Mouse (Mus musculus): ENCODE measurements around the gene Pcif1. TPM values are rescaled to one million over a fixed set of nuclear protein-coding genes. Genes with fewer than 3 reads are reported as not detected.
"Not testable (repeated sequence)": the region's sequence is repeated elsewhere in the genome, so short reads cannot be mapped to it uniquely, and the experiment has no call there.

Gene Pcif1
- polyA plus RNA-seq, 1 experiment from 2014 or later = 67.5 TPM

DNA sequence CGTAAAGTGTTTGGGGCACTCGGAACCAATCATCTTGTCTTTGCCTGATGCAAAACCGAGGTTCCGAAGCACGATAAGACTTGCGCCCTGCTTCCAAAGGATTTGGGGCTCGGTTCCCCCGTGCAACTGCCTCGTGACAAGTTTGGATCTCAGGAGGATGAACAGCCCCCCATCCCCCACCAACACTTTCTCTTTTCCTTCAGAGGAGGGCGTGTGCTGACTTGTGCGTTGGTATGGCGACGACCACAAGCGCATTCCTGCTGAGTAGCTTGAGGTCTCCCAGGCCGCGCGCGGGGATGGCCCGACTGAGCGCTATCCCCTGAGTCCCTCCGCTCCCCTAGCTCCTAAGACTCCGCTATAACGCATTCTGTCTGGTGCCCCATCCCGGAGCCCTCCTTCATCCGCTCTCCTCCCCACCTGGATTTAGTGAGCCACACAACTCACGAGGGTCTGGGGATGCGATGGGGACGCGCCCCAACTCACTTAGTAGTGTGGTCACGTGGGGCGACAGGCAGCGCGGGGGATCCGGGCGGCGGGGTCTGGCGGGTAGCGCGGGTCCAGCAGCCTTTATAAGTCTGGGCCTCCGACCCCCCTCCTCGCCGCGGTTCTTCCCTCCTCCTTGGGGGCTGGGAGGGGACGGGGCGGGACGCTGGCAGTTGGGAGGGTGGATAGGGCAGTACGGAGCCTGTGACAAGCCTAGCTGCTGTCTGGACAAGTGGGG lies 21.8 kb upstream of the Pcif1 start, which contains the start of gene Pltp:
Gene Pltp, minus strand, starts transcription at position 611 of the 721 bp plus-strand sequence.
- H3K9ac ChIP-seq = peak within 1 kb of the TSS; percentile 37
- peak; percentile 46; the same call in 1 of the 2 replicates for ATAC-seq (ENCODE audit: insufficient number of reproducible peaks, low FRiP score, low TSS enrichment, low read depth)
- peaks cover 31% of the 10 kb centered on the region for H3K4me1 ChIP-seq
- no peaks in the 10 kb centered on the region for H3K9me3 ChIP-seq
- peaks cover 53% of the 10 kb centered on the region for H3K27me3 ChIP-seq
- peak within 1 kb of the TSS; percentile 52 for H3K4me3 ChIP-seq
- no peaks in the 10 kb centered on the region for H3K36me3 ChIP-seq
- peak within 1 kb of the TSS; percentile 43 for H3K27ac ChIP-seq
- WGBS = under 1% methylated on average over 47 of the region's 47 CpGs
- H3K4me2 ChIP-seq = peak within 1 kb of the TSS; percentile 98

DNA sequence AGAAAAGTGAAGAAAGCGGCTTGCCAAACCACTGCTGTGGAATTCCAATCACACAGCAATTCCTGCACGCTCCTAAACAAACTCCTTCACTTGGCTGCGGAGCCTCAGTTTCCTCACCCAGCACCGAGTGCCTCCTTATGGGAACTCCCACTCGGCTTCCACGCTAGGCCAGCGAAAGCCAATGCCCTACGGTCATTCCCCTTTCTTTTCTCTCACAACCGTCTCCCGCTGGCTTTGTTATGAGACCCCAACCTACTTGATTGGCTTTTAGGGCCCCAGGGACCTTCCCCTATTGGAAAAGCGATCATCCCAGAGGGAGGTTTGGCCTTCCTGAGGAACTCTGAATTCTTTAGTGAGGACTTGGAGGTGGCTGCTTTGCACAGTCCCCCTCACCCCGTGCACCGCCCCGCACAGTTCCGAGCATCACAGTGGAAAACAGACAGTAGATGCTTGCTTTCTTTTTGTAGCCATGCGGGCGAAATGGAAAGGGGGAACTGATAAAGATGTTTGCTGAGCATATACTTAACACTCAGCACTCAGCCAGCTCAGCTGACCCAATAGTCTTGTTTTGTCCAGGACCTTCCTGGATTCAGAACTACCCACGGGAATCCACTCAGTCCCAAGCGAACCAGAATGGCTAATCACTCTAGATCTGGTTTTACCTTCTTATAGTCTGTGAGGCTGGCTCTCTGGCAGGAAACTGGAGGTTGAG lies 21.1 kb upstream of the Pcif1 start:
- H3K27ac ChIP-seq = peak overlapping the region; percentile 43; the same call in 1 of the 2 replicates
- H3K36me3 ChIP-seq = no peaks in the 10 kb centered on the region
- H3K9ac ChIP-seq = peak overlapping the region; percentile 37
- peaks cover 35% of the 10 kb centered on the region for H3K4me1 ChIP-seq
- peak overlapping the region; percentile 52 for H3K4me3 ChIP-seq
- 4% methylated on average over 19 of the region's 19 CpGs for WGBS
- ATAC-seq (ENCODE audit: insufficient number of reproducible peaks, low FRiP score, low TSS enrichment, low read depth) = no peak
- peaks cover 53% of the 10 kb centered on the region for H3K27me3 ChIP-seq
- no peaks in the 10 kb centered on the region for H3K9me3 ChIP-seq
- peak overlapping the region; percentile 98 for H3K4me2 ChIP-seq

DNA sequence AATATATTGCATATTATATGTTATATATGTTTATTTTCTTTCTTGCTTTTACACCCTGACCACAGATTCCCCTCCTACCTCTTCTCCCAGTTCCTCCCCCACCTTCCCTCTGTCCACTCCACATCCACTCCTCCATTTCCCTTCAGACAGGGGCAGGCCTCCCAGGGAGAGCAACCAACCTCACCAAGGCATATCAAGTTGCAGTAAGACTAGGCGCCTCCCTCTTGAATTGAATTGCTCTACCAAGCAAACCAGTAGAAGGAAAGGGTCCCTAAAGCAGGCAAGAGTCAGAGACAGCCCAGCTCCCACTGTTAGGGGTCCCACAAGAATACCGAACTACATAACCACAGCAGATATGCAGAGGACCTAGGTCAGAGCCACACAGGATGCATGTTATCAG lies 19.9 kb upstream of the Pcif1 start:
- H3K4me1 ChIP-seq = peaks cover 35% of the 10 kb centered on the region
- H3K9me3 ChIP-seq = no peaks in the 10 kb centered on the region
- H3K27ac ChIP-seq = no peak overlapping the region
- H3K36me3 ChIP-seq = no peaks in the 10 kb centered on the region
- 34% methylated on average over 2 of the region's 2 CpGs for WGBS
- ATAC-seq (ENCODE audit: insufficient number of reproducible peaks, low FRiP score, low TSS enrichment, low read depth) = no peak
- H3K4me3 ChIP-seq = no peak overlapping the region
- H3K4me2 ChIP-seq = no peak overlapping the region
- no peak overlapping the region for H3K9ac ChIP-seq
- H3K27me3 ChIP-seq = peaks cover 50% of the 10 kb centered on the region

DNA sequence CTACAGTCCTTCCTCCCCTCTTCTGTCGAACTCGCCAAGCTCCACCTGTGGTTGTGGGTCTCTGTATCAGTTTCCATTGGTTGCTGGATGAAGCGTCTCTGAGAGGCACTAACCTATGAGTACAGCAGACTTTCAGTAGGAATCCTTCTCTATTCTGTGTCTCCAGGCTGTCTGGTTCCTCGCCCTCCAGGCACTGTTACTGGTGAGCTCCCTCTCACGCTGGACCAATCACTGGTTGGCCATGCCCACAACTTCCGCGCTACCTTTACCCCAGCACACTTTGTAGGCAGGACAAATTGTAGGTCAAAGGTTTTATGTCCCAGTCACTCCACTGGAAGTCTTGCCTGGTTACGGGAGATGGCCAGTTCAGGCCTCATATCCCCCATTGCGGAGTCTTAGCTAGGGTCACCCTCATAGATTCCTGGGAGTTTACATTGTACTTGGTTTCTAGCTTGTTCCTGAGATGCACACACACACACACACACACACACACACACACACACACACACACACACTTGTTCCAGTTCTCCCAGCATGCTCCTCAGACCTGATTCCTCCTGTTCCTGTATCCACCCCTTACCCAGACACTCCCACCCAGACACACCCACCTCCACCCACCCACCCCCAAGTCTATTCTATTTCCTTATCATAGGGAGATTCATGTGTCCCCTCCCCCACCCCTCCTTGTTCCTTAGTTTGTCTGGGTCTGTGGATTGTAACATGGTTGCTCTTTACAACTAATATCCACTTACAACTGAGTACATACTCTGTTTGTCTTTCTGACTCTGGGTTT lies 19.3 kb upstream of the Pcif1 start:
- Histone ChIP-seq H3K4me3 (no peak overlapping the region), H3K4me2 (no peak overlapping the region), H3K27me3 (peaks cover 45% of the 10 kb centered on the region), H3K9ac (no peak overlapping the region), H3K36me3 (no peaks in the 10 kb centered on the region), H3K4me1 (peaks cover 35% of the 10 kb centered on the region), H3K27ac (no peak overlapping the region), H3K9me3 (no peaks in the 10 kb centered on the region)
- 55% methylated on average over 9 of the region's 9 CpGs for WGBS
- no peak for ATAC-seq (ENCODE audit: insufficient number of reproducible peaks, low FRiP score, low TSS enrichment, low read depth)

DNA sequence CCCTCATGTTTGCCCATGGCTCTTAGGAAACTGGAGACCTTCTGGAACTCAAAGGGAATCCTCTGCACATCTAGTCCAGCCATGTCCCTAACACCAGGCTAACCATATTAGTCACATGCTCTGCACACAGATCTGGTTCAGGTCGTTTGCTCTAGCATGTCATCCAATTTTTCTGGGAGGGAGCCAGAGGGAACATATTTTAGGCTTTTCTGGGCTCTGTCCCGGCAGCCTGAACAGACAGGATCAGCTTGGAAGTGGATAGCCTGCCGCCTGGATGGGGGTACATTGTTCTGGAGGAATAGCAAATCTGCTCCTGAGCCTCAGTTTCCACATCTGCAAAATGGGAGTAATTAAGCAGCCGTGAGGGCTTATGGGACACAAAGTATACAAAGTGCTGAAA lies 18.0 kb upstream of the Pcif1 start:
- Histone ChIP-seq H3K4me1 (peaks cover 35% of the 10 kb centered on the region), H3K36me3 (no peaks in the 10 kb centered on the region), H3K4me2 (no peak overlapping the region), H3K27ac (no peak overlapping the region), H3K4me3 (no peak overlapping the region), H3K27me3 (peaks cover 34% of the 10 kb centered on the region), H3K9ac (no peak overlapping the region), H3K9me3 (no peaks in the 10 kb centered on the region)
- ATAC-seq (ENCODE audit: insufficient number of reproducible peaks, low FRiP score, low TSS enrichment, low read depth) = no peak
- WGBS = 64% methylated on average over 4 of the region's 4 CpGs

DNA sequence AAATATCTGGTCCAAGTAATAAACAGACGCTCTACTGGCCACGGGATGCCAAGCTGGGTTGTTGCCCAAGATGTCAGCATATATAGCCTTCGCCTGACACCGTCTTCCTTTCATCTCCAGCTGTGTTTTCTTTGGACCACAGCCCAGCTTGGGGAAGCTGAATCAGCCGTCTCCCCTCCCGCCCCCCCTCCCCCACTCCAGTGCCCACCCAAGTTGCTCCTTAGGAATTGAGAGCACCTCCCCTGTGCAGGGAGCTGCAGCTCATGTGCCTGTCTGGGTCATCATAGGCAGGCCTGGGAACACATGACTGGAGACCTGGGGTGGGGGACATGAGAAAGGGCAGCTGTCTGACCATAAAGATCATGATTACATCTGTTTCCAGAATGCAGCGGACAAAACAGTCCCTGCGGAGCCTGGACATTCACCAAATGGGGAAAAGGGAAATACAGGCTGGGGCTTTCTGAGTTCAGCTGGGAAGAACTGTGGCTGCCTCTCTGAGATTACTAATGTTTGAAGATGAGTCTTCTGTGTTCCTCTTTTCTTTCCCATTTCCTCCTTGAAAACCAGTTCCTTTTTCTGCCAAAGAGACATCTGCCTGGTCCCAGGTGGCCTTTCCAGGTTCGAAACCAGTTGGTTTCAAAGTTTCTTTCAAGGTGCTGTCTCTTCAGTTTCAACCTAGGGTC lies 16.8 kb upstream of the Pcif1 start:
- 28% methylated on average over 9 of the region's 9 CpGs for WGBS
- Histone ChIP-seq H3K36me3 (no peaks in the 10 kb centered on the region), H3K4me3 (no peak overlapping the region), H3K27me3 (peaks cover 22% of the 10 kb centered on the region), H3K4me1 (peaks cover 22% of the 10 kb centered on the region), H3K27ac (peak overlapping the region; percentile 8; the same call in 1 of the 2 replicates), H3K9me3 (no peaks in the 10 kb centered on the region), H3K9ac (no peak overlapping the region), H3K4me2 (no peak overlapping the region)
- ATAC-seq (ENCODE audit: insufficient number of reproducible peaks, low FRiP score, low TSS enrichment, low read depth) = peak; percentile 53; the same call in 1 of the 2 replicates

DNA sequence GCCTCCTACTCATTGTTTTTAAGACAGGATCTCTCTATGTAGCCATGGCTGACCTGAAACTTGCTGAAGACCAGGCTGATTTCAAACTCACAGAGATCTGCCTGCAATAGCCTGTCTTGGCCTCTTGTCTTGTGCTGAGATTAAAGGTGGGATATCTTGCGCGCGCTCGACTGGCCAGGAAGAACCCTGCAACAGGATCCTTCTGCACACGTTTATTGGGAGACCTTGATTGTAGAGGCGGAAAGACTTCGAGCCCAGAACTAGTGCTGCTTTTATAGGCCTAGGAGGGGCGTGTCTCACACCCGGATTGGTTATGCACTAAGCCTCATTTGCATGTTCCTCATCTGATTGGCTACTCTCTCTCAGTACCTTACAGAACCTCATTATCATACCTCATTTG lies 15.7 kb upstream of the Pcif1 start:
- H3K9ac ChIP-seq; H3K4me2 ChIP-seq; H3K9me3 ChIP-seq; ATAC-seq (ENCODE audit: insufficient number of reproducible peaks, low FRiP score, low TSS enrichment, low read depth); H3K27ac ChIP-seq; H3K4me3 ChIP-seq; H3K36me3 ChIP-seq: not testable (repeated sequence)
- Histone ChIP-seq H3K4me1 (peaks cover 13% of the 10 kb centered on the region), H3K27me3 (peaks cover 11% of the 10 kb centered on the region; the same call in 1 of the 2 replicates)
- WGBS = 89% methylated on average over 9 of the region's 9 CpGs

DNA sequence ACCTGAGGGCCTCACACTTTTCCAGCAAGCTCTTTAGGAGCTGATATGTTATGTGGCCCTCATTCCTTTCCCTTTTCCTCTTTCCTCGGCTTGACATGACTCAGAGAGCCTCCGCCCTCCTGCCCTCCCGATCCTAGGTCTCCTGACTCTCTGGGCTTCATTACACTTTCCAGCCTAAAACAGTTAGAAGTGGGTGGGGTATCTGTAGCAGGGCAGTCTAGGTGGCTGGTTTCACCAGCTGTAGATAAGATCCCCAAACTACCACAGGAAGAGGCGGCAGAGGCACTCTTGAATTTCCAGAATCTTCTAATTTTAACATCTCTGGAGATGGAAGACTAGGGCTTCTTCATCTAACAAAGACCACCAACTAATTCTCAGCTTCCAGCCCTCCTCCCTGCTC lies 14.5 kb upstream of the Pcif1 start:
- peaks cover under 1% of the 10 kb centered on the region; the same call in 1 of the 2 replicates for H3K27me3 ChIP-seq
- H3K27ac ChIP-seq = no peak overlapping the region
- no peak overlapping the region for H3K9ac ChIP-seq
- no peak overlapping the region for H3K4me2 ChIP-seq
- H3K4me3 ChIP-seq = no peak overlapping the region
- ATAC-seq (ENCODE audit: insufficient number of reproducible peaks, low FRiP score, low TSS enrichment, low read depth) = no peak
- peaks cover 13% of the 10 kb centered on the region for H3K4me1 ChIP-seq
- H3K9me3 ChIP-seq = peaks cover 3% of the 10 kb centered on the region; the same call in 1 of the 2 replicates
- 63% methylated on average over 4 of the region's 4 CpGs for WGBS
- no peaks in the 10 kb centered on the region for H3K36me3 ChIP-seq

DNA sequence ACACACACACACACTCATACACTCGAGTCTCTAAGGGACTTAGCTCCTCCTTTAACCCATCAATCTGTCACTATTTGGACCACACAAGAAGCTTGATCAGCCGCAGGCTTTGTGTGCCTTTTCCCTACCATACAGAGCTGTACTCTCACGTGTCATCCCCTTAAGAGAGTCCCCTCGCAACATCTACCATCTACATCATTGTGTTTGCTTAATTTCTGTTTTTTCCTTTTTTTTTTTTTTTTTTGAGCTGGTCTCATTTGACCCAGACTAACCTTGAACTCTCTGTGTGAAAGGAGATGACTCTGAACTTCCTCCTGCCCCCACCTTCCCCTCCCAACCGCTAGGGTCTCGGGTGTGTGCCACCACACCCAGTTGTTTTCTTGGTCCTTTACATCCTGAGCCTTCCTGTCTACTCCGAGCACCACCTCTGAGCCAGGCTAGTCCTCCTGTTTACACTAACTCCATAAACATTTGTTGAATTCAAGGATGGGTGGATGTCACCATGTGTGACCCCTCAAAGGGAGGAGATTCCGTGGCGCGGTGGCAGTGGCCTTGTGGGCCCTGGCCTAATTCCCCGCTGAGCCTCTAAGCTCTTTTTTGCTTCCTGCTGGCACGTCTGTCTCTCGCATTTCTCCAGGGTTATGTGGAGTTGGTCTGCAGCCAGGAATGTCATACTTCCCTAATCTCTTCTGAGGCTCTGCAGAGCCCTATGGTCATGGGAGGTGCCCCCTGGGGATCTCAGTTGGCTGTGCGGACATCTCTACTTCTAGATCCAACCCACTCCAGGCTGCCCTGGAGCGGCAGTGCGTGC lies 12.2 kb upstream of the Pcif1 start:
- H3K9me3 ChIP-seq = peaks cover 3% of the 10 kb centered on the region; the same call in 1 of the 2 replicates
- H3K4me1 ChIP-seq = peaks cover 7% of the 10 kb centered on the region
- H3K36me3 ChIP-seq = no peaks in the 10 kb centered on the region
- 51% methylated on average over 16 of the region's 16 CpGs for WGBS
- no peak overlapping the region for H3K4me2 ChIP-seq
- no peak; the same call in 1 of the 2 replicates for ATAC-seq (ENCODE audit: insufficient number of reproducible peaks, low FRiP score, low TSS enrichment, low read depth)
- H3K27me3 ChIP-seq = no peaks in the 10 kb centered on the region
- no peak overlapping the region for H3K4me3 ChIP-seq
- no peak overlapping the region for H3K9ac ChIP-seq
- H3K27ac ChIP-seq = peak overlapping the region; percentile 48; the same call in 1 of the 2 replicates

DNA sequence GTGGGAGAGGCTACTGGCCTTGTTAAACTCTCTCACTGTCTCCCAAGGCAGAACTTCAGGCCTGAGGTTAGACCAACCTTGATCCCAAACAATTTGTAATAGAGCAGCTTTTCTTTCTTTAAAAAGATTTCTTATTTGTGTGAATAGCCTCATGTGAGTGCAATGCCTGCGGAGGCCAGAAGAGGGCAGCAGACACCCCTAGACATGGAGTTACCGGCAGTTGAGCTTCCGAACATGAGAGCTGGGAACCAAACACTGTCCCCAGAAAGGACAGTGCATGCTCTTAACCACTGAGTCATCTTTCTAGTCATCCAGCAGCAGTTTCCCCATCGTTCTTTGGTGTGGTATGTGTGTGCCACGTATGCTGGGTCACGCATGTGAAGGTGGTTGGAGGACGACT lies 11.5 kb upstream of the Pcif1 start:
- Histone ChIP-seq H3K4me3 (no peak overlapping the region), H3K36me3 (no peaks in the 10 kb centered on the region), H3K27ac (peak overlapping the region; percentile 48; the same call in 1 of the 2 replicates), H3K27me3 (no peaks in the 10 kb centered on the region), H3K4me2 (no peak overlapping the region), H3K4me1 (peaks cover 1% of the 10 kb centered on the region; the same call in 1 of the 2 replicates), H3K9ac (no peak overlapping the region), H3K9me3 (peaks cover 3% of the 10 kb centered on the region; the same call in 1 of the 2 replicates)
- no peak for ATAC-seq (ENCODE audit: insufficient number of reproducible peaks, low FRiP score, low TSS enrichment, low read depth)
- WGBS = 91% methylated on average over 7 of the region's 7 CpGs

Measured in limb, embryonic 15.5 days (tissue).